Mouse (Mus musculus): ENCODE measurements at regions not wholly inside any gene's neighbourhood (a gene's known extent, or its start where the extent isn't known, plus 50 kb on each side); places are given as distances from the start of the nearest gene placed in this dataset.

DNA sequence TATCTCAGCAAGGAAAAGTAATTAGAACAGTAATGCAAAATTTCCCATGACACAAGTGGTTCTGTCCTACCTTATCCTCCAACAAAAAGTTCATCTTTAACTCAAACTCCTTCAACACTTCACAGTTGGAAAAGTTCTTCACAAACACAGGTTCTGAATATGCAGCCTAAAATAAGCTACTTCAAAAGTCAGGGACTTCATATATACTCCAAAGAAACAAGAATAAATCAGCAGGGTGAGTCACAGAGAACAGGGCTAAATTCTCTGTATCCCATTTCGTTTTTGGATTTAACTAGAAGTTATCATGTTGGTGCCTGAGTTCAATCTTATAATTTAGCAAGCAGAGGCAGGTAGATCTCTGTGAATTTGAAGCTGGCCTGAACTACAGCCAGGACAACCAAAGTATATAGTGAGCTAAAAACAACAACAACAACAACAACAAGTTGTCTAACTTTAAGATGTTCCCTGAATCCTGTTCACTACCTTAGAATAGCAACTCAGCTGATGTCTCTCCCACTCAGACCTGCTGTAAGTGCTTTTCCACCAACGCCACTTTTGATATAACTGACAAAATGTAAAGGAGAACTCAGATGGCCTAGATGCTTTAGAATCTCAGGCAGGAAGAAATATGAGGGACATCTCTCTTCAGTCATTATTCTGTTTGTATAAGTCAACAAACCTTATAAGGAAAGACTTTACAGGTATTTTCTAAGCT is 555.5 kb upstream of the Apob start:
- TF ChIP-seq CTCF (IDR thresholded peaks at IDR 0.05; ENCODE audit: low read depth) (no peak), EP300 (IDR thresholded peaks at IDR 0.05; ENCODE audit: low read depth) (no peak)

Data from liver, embryonic 14.5 days (tissue).